Mouse (Mus musculus): Measurements from ENCODE around the gene Farsa.

DNA sequence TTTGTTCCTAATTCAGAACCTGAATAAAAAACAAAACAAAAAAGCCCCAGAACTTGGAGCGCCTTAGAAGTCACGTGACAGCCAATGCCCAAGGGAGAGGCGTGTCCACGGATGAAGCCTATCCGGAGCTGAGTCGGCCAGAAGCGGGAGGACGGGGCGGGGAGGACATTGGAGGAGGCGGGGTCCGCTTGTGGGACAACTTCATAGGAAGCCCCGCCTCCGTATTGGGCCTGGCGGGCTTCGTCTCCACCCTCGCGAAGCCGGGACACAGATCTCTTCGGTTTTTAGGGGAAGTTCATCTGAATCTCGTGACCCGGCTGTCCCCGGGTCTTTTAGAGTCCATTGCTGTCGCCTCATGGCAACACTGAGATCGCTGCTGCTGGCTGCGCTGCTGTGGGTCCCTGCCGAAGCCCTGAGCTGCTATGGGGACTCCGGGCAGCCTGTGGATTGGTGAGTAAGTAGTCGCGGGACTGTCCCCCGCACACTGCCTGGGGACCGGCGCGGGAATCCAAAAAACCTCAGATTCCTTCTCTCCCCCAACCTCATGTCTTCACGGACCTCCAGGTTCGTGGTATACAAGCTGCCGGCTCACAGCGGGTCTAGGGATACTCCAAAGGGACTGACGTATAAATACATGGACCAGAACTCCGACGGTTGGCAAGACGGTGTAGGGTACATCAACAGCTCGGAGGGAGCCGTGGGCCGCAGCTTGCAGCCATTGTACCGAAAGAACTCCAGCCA, 51.8 kb downstream of the Farsa start, which contains the start of gene Dnase2a:
- TF ChIP-seq POLR2A (IDR thresholded peaks at IDR 0.05; ENCODE audit: borderline replicate concordance, extremely low read depth, insufficient read depth, insufficient read length, poor library complexity, severe bottlenecking), result peak; percentile 12; the same call in 1 of the 2 replicates
- TF ChIP-seq CTCF (IDR thresholded peaks at IDR 0.05; ENCODE audit: borderline replicate concordance, extremely low read depth, insufficient read depth, insufficient read length), result no peak
